Mouse (Mus musculus): ENCODE measurements around the gene Wdhd1. TPM values are rescaled to one million over a fixed set of nuclear protein-coding genes. Genes with fewer than 3 reads are reported as not detected.

Wdhd1 gene
- total and polyA plus RNA-seq, 3 experiments: 51.6 to 91.5 TPM; not detected in 1

GRCm38 (mm10) chr14:47222631-47223450, 53.8 kb downstream of the Wdhd1 start:
- TF ChIP-seq MAX (IDR thresholded peaks at IDR 0.05; ENCODE audit: low read length) (no peak), TBP (IDR thresholded peaks at IDR 0.05; ENCODE audit: low read depth, low read length) (no peak), USF2 (IDR thresholded peaks at IDR 0.05; ENCODE audit: borderline replicate concordance in 1 of 2, insufficient read depth in 1 of 2, low read depth in 1 of 2, low read length in 2 of 2) (no peak), RAD21 (IDR thresholded peaks at IDR 0.05; ENCODE audit: low read depth, low read length) (no peak), POLR2A (IDR thresholded peaks at IDR 0.05; ENCODE audit: control insufficient read depth in 1 of 2, insufficient read depth in 1 of 2, low read depth in 1 of 2, low read length in 2 of 2, poor library complexity in 1 of 2) (no peak), SIN3A (IDR thresholded peaks at IDR 0.05; ENCODE audit: low read length) (no peak)
- no peaks in the 10 kb centered on the region for H3K9me3 ChIP-seq (replicated peaks; ENCODE audit: insufficient read depth, low read length)
- H3K4me1 ChIP-seq (ENCODE audit: control insufficient read depth in 1 of 2, insufficient read depth in 2 of 2, low read length in 2 of 2): peaks cover 0 to 5% of the 10 kb centered on the region in 2 experiments; a peak in 3 of 4 replicates
- H3K36me3 ChIP-seq (ENCODE audit: control insufficient read depth in 1 of 2, insufficient read depth in 2 of 2, low read length in 2 of 2): no peaks in the 10 kb centered on the region; a peak in 1 of 4 replicates
- no peaks in the 10 kb centered on the region for H3K79me2 ChIP-seq (ENCODE audit: control insufficient read depth, insufficient read depth, low read length, poor library complexity)
- no peaks in the 10 kb centered on the region for H3K27me3 ChIP-seq (ENCODE audit: control insufficient read depth in 1 of 2, insufficient read depth in 2 of 2, low read length in 2 of 2)
- DNase-seq (ENCODE audit: low read depth, low spot score): peak; percentile 35
- H3K4me3 ChIP-seq (ENCODE audit: control insufficient read depth in 1 of 2, insufficient read depth in 1 of 2, low read depth in 2 of 2, low read length in 2 of 2): no peak overlapping the region
- no peak overlapping the region for H3K9ac ChIP-seq (ENCODE audit: control insufficient read depth, low read depth, low read length, poor library complexity, severe bottlenecking)
- H3K27ac ChIP-seq (ENCODE audit: control insufficient read depth, low read depth, low read length): no peak overlapping the region

- H3K79me2 ChIP-seq (ENCODE audit: control insufficient read depth, insufficient read depth, low read length, poor library complexity): no peaks in the 10 kb centered on the region
- TF ChIP-seq ELF1 (IDR thresholded peaks at IDR 0.05; ENCODE audit: low read depth, low read length): no peak
- no peak for TF ChIP-seq ETS1 (IDR thresholded peaks at IDR 0.05; ENCODE audit: low read depth, low read length)
- no peak for TF ChIP-seq NRF1 (IDR thresholded peaks at IDR 0.05; ENCODE audit: insufficient read depth, low read depth, low read length, poor library complexity, severe bottlenecking)
- TF ChIP-seq MAX (IDR thresholded peaks at IDR 0.05; ENCODE audit: low read length): no peak
- no peak overlapping the region for H3K4me3 ChIP-seq (ENCODE audit: control insufficient read depth in 1 of 2, insufficient read depth in 1 of 2, low read depth in 2 of 2, low read length in 2 of 2)
- H3K9me3 ChIP-seq (replicated peaks; ENCODE audit: insufficient read depth, low read length): no peaks in the 10 kb centered on the region
- peaks cover 0 to 5% of the 10 kb centered on the region in 2 experiments; a peak in 3 of 4 replicates for H3K4me1 ChIP-seq (ENCODE audit: control insufficient read depth in 1 of 2, insufficient read depth in 2 of 2, low read length in 2 of 2)
- H3K27ac ChIP-seq (ENCODE audit: control insufficient read depth, low read depth, low read length): no peak overlapping the region
- no peak for DNase-seq (ENCODE audit: low read depth, low spot score)
- no peaks in the 10 kb centered on the region; a peak in 1 of 4 replicates for H3K27me3 ChIP-seq (ENCODE audit: control insufficient read depth in 1 of 2, insufficient read depth in 2 of 2, low read length in 2 of 2)
- H3K9ac ChIP-seq (ENCODE audit: control insufficient read depth, low read depth, low read length, poor library complexity, severe bottlenecking): no peak overlapping the region
- no peaks in the 10 kb centered on the region; a peak in 1 of 4 replicates for H3K36me3 ChIP-seq (ENCODE audit: control insufficient read depth in 1 of 2, insufficient read depth in 2 of 2, low read length in 2 of 2)
Measured at GRCm38 (mm10) chr14:47221567-47221966, 55.1 kb downstream of the Wdhd1 start.

- no peak overlapping the region for H3K4me3 ChIP-seq (ENCODE audit: control insufficient read depth in 1 of 2, insufficient read depth in 1 of 2, low read depth in 2 of 2, low read length in 2 of 2)
Measured at GRCm38 (mm10) chr14:47220231-47221025, 56.2 kb downstream of the Wdhd1 start.

More at GRCm38 (mm10) chr14:47220231-47221025, 56.2 kb downstream of the Wdhd1 start:
- Histone ChIP-seq H3K4me1 (ENCODE audit: control insufficient read depth in 1 of 2, insufficient read depth in 2 of 2, low read length in 2 of 2) (peaks cover 0 to 5% of the 10 kb centered on the region in 2 experiments; a peak in 3 of 4 replicates), H3K9ac (ENCODE audit: control insufficient read depth, low read depth, low read length, poor library complexity, severe bottlenecking) (no peak overlapping the region), H3K36me3 (ENCODE audit: control insufficient read depth in 1 of 2, insufficient read depth in 2 of 2, low read length in 2 of 2) (no peaks in the 10 kb centered on the region; a peak in 1 of 4 replicates), H3K9me3 (replicated peaks; ENCODE audit: insufficient read depth, low read length) (no peaks in the 10 kb centered on the region), H3K79me2 (ENCODE audit: control insufficient read depth, insufficient read depth, low read length, poor library complexity) (no peaks in the 10 kb centered on the region), H3K27ac (ENCODE audit: control insufficient read depth, low read depth, low read length) (no peak overlapping the region), H3K27me3 (ENCODE audit: control insufficient read depth in 1 of 2, insufficient read depth in 2 of 2, low read length in 2 of 2) (no peaks in the 10 kb centered on the region; a peak in 1 of 4 replicates)
- DNase-seq (ENCODE audit: low read depth, low spot score): no peak
- no peak for TF ChIP-seq E2F4 (IDR thresholded peaks at IDR 0.05; ENCODE audit: borderline replicate concordance, low read depth, low read length)
- TF ChIP-seq CHD2 (IDR thresholded peaks at IDR 0.05; ENCODE audit: low read length): no peak
- TF ChIP-seq CTCF (IDR thresholded peaks at IDR 0.05 in 2 of 3, conservative IDR thresholded peaks at IDR 0.05 in 1 of 3; ENCODE audit: control insufficient read depth in 1 of 3, insufficient read depth in 1 of 3, low read depth in 2 of 3, low read length in 3 of 3, poor library complexity in 1 of 3, severe bottlenecking in 1 of 3): no peak
- TF ChIP-seq ETS1 (IDR thresholded peaks at IDR 0.05; ENCODE audit: low read depth, low read length): no peak
- TF ChIP-seq MYB (IDR thresholded peaks at IDR 0.05; ENCODE audit: low read depth, low read length): no peak
- TF ChIP-seq MAX (IDR thresholded peaks at IDR 0.05; ENCODE audit: low read length): no peak
- no peak for TF ChIP-seq MAZ (IDR thresholded peaks at IDR 0.05; ENCODE audit: low read depth, low read length)
- no peak for TF ChIP-seq MEF2A (IDR thresholded peaks at IDR 0.05; ENCODE audit: extremely low read depth, insufficient replicate concordance, low read depth, low read length, poor library complexity, severe bottlenecking)
- no peak for TF ChIP-seq JUND (IDR thresholded peaks at IDR 0.05; ENCODE audit: low read depth, low read length)
- no peak for TF ChIP-seq TAL1 (IDR thresholded peaks at IDR 0.05; ENCODE audit: low read length)
- no peak for TF ChIP-seq ZC3H11A (IDR thresholded peaks at IDR 0.05; ENCODE audit: low read depth, low read length)
- TF ChIP-seq TBP (IDR thresholded peaks at IDR 0.05; ENCODE audit: low read depth, low read length): no peak
- TF ChIP-seq MYC (IDR thresholded peaks at IDR 0.05; ENCODE audit: low read depth, low read length): no peak
- TF ChIP-seq SMC3 (IDR thresholded peaks at IDR 0.05; ENCODE audit: low read depth, low read length): no peak
- TF ChIP-seq USF2 (IDR thresholded peaks at IDR 0.05; ENCODE audit: borderline replicate concordance in 1 of 2, insufficient read depth in 1 of 2, low read depth in 1 of 2, low read length in 2 of 2): no peak
- no peak for TF ChIP-seq POLR2AphosphoS2 (IDR thresholded peaks at IDR 0.05; ENCODE audit: low read length)
- no peak for TF ChIP-seq NRF1 (IDR thresholded peaks at IDR 0.05; ENCODE audit: insufficient read depth, low read depth, low read length, poor library complexity, severe bottlenecking)
